Mouse (Mus musculus) limb, embryonic 11.5 days (tissue): ENCODE results near the gene Senp8. TPM values are rescaled to one million over a fixed set of nuclear protein-coding genes. Genes with fewer than 3 reads are reported as not detected.
A peak's percentile ranks its signal among the peaks of the same experiment; 100 is the strongest.
"Not testable (repeated sequence)": the region's sequence is repeated elsewhere in the genome, so short reads cannot be mapped to it uniquely, and the experiment has no call there.

Experiments used
- ATAC-seq: fragments of 200-750 bp; cut with Nextera tagmentation; 2 replicates; pipeline ENCODE4 v1.8.0; 2017; ENCODE audit warnings: low read depth; ENCODE audit not compliant: insufficient number of reproducible peaks, low FRiP score, low TSS enrichment
- DNase-seq: peaks from one replicate; pipeline ENCODE4 v3.0.0-alpha.2; 2015; ENCODE audit warnings: low spot score
- H3K27ac ChIP-seq: fragments of 300-500 bp; sonication (generic); replicated peaks from 2 replicates; pipeline ENCODE4 v1.5.1; 2014; ENCODE audit warnings: low read depth, mild to moderate bottlenecking, low read length
- H3K27me3 ChIP-seq: fragments of 300-500 bp; sonication (generic); 2 replicates; pipeline ENCODE4 v1.6.1; 2014; ENCODE audit warnings: mild to moderate bottlenecking, low read length, mixed read lengths; ENCODE audit not compliant: control insufficient read depth, insufficient read depth
- H3K36me3 ChIP-seq: fragments of 300-500 bp; sonication (generic); 2 replicates; pipeline ENCODE4 v1.6.1; 2014; ENCODE audit warnings: mild to moderate bottlenecking, low read length, moderate library complexity, mixed read lengths; ENCODE audit not compliant: control insufficient read depth, insufficient read depth
- H3K4me1 ChIP-seq: fragments of 300-500 bp; sonication (generic); 2 replicates; pipeline ENCODE4 v1.6.1; 2014; ENCODE audit warnings: low read length, mixed read lengths; ENCODE audit not compliant: control insufficient read depth, insufficient read depth
- H3K4me2 ChIP-seq: fragments of 300-500 bp; sonication (generic); 2 replicates; pipeline ENCODE4 v1.6.1; 2014; ENCODE audit warnings: low read depth, mild to moderate bottlenecking, moderate library complexity; ENCODE audit not compliant: severe bottlenecking
- H3K4me3 ChIP-seq: fragments of 300-500 bp; sonication (generic); 2 replicates; pipeline ENCODE4 v1.5.1; 2014; ENCODE audit warnings: low read depth, low read length
- H3K9ac ChIP-seq: fragments of 300-500 bp; sonication (generic); 2 replicates; pipeline ENCODE4 v1.6.1; 2014; ENCODE audit warnings: mild to moderate bottlenecking, low read length
- H3K9me3 ChIP-seq: fragments of 300-500 bp; sonication (generic); 2 replicates; pipeline ENCODE4 v1.6.1; 2016; ENCODE audit warnings: low read length; ENCODE audit not compliant: control insufficient read depth
- WGBS: fragments of 180-500 bp; shearing (Covaris S2); extraction: QIAGEN DNeasy Blood & Tissue Kit; methylation state at CpG from one replicate; pipeline ENCODE4 v1.1.7; 2014; 5-methylcytosine and 5-hydroxymethylcytosine counted together
- polyA plus RNA-seq: library from polyadenylated mRNA; unstranded; fragments of >200 nt; fragmentation: Nextera tagmentation; extraction: Ambion mirVana; gene quantifications from 2 replicates; pipeline ENCODE4 v1.2.1, GENCODE M21; 2014

Gene Senp8
- 20.0 and 20.1 TPM in 2 replicates for polyA plus RNA-seq

- WGBS = under 1% methylated on average over 59 of the region's 59 CpGs
- ATAC-seq (peak; percentile 95), DNase-seq (peak; percentile 100)
- Histone ChIP-seq H3K9me3 (no peaks in the 10 kb centered on the region), H3K4me1 (no peaks in the 10 kb centered on the region), H3K27me3 (no peaks in the 10 kb centered on the region), H3K9ac (peak within 1 kb of the TSS; percentile 80), H3K4me3 (peak within 1 kb of the TSS; percentile 82), H3K36me3 (no peaks in the 10 kb centered on the region), H3K4me2 (peak within 1 kb of the TSS; percentile 80), H3K27ac (peak within 1 kb of the TSS; percentile 76)
Observed at GRCm38 (mm10) chr9:59750267-59751065, at the start of gene Senp8, which contains the start of gene Myo9a. Gene Senp8, minus strand, starts transcription at chr9:59750710. Gene Myo9a, plus strand, starts transcription at chr9:59750896.

GRCm38 (mm10) chr9:59766966-59767461 is 16.5 kb upstream of the Senp8 start:
- not testable (repeated sequence) for DNase-seq, H3K4me1 ChIP-seq, ATAC-seq, H3K4me3 ChIP-seq, H3K27ac ChIP-seq, H3K9ac ChIP-seq, H3K4me2 ChIP-seq, H3K27me3 ChIP-seq, H3K36me3 ChIP-seq, H3K9me3 ChIP-seq
- 93% methylated on average over 11 of the region's 13 CpGs for WGBS

GRCm38 (mm10) chr9:59760515-59760914 is 10.0 kb upstream of the Senp8 start:
- H3K4me3 ChIP-seq = no peak overlapping the region
- H3K9me3 ChIP-seq = no peaks in the 10 kb centered on the region
- H3K4me2 ChIP-seq = no peak overlapping the region
- ATAC-seq = no peak
- no peaks in the 10 kb centered on the region for H3K36me3 ChIP-seq
- H3K27me3 ChIP-seq = no peaks in the 10 kb centered on the region
- H3K4me1 ChIP-seq = no peaks in the 10 kb centered on the region
- no peak overlapping the region for H3K9ac ChIP-seq
- H3K27ac ChIP-seq = no peak overlapping the region
- 82% methylated on average over 3 of the region's 3 CpGs for WGBS
- no peak for DNase-seq

- H3K27me3 ChIP-seq, H3K9ac ChIP-seq, H3K4me2 ChIP-seq, H3K4me1 ChIP-seq, H3K4me3 ChIP-seq, H3K9me3 ChIP-seq, H3K27ac ChIP-seq, H3K36me3 ChIP-seq, ATAC-seq, DNase-seq: not testable (repeated sequence)
- 94% methylated on average over 2 of the region's 3 CpGs for WGBS
Observed at GRCm38 (mm10) chr9:59757016-59757415, 6.5 kb upstream of the Senp8 start.

- no peak overlapping the region for H3K9ac ChIP-seq
- no peak for DNase-seq
- H3K27ac ChIP-seq = no peak overlapping the region
- no peaks in the 10 kb centered on the region for H3K27me3 ChIP-seq
- no peak overlapping the region for H3K4me3 ChIP-seq
- 59% methylated on average over 2 of the region's 2 CpGs for WGBS
- H3K4me1 ChIP-seq = no peaks in the 10 kb centered on the region
- H3K9me3 ChIP-seq = no peaks in the 10 kb centered on the region
- H3K4me2 ChIP-seq = no peak overlapping the region
- H3K36me3 ChIP-seq = no peaks in the 10 kb centered on the region
- no peak for ATAC-seq
Observed at GRCm38 (mm10) chr9:59755199-59755598, 4.7 kb upstream of the Senp8 start.

GRCm38 (mm10) chr9:59751966-59752365 is 1.5 kb upstream of the Senp8 start:
- H3K27ac ChIP-seq = no peak overlapping the region
- 11% methylated on average over 2 of the region's 2 CpGs for WGBS

GRCm38 (mm10) chr9:59751066-59751581 is 614 bp upstream of the Senp8 start:
- Histone ChIP-seq H3K9me3 (no peaks in the 10 kb centered on the region), H3K27ac (peak overlapping the region; percentile 76), H3K4me1 (no peaks in the 10 kb centered on the region), H3K4me2 (peak overlapping the region; percentile 80), H3K27me3 (no peaks in the 10 kb centered on the region), H3K9ac (peak overlapping the region; percentile 80), H3K4me3 (peak overlapping the region; percentile 82), H3K36me3 (no peaks in the 10 kb centered on the region)
- DNase-seq = no peak
- WGBS = under 1% methylated on average over 46 of the region's 49 CpGs
- peak; percentile 94 for ATAC-seq

More at GRCm38 (mm10) chr9:59751966-59752365, 1.5 kb upstream of the Senp8 start:
- Histone ChIP-seq H3K27me3 (no peaks in the 10 kb centered on the region), H3K4me3 (peak overlapping the region; percentile 82), H3K9me3 (no peaks in the 10 kb centered on the region), H3K9ac (peak overlapping the region; percentile 80; the same call in 1 of the 2 replicates), H3K4me2 (peak overlapping the region; percentile 80), H3K36me3 (no peaks in the 10 kb centered on the region), H3K4me1 (no peaks in the 10 kb centered on the region)
- no peak for DNase-seq
- no peak for ATAC-seq

GRCm38 (mm10) chr9:59749581-59750265 is 787 bp downstream of the Senp8 start:
- Histone ChIP-seq H3K4me3 (peak overlapping the region; percentile 82), H3K9ac (peak overlapping the region; percentile 41; the same call in 1 of the 2 replicates), H3K27me3 (no peaks in the 10 kb centered on the region), H3K36me3 (no peaks in the 10 kb centered on the region), H3K4me2 (peak overlapping the region; percentile 54), H3K4me1 (no peaks in the 10 kb centered on the region), H3K27ac (no peak overlapping the region), H3K9me3 (no peaks in the 10 kb centered on the region)
- 0 out of 2 replicates have a peak, but pooled peaks have one; percentile 2 for ATAC-seq
- peak; percentile 36 for DNase-seq
- WGBS = 34% methylated on average over 12 of the region's 12 CpGs
